Mouse (Mus musculus) limb, embryonic 14.5 days (tissue): ENCODE results near the gene Tjp3. TPM values are rescaled to one million over a fixed set of nuclear protein-coding genes. Genes with fewer than 3 reads are reported as not detected.
A peak's percentile ranks its signal among the peaks of the same experiment; 100 is the strongest.

Experiments used
- ATAC-seq: fragments of 200-750 bp; cut with Nextera tagmentation; 2 replicates; pipeline ENCODE4 v1.8.0; 2017; ENCODE audit warnings: low read depth, moderate number of reproducible peaks, moderate TSS enrichment; ENCODE audit not compliant: low FRiP score
- DNase-seq: peaks from one replicate; pipeline ENCODE4 v3.0.0-alpha.2; 2015; ENCODE audit warnings: low spot score
- H3K27ac ChIP-seq: fragments of 300-500 bp; sonication (generic); replicated peaks from 2 replicates; pipeline ENCODE4 v1.5.1; 2014; ENCODE audit warnings: low read depth, mild to moderate bottlenecking, low read length, moderate library complexity, mixed read lengths
- H3K27me3 ChIP-seq: fragments of 300-500 bp; sonication (generic); 2 replicates; pipeline ENCODE4 v1.6.1; 2014; ENCODE audit warnings: low read length, mixed read lengths; ENCODE audit not compliant: control insufficient read depth, insufficient read depth
- H3K36me3 ChIP-seq: fragments of 300-500 bp; sonication (generic); 2 replicates; pipeline ENCODE4 v1.6.1; 2014; ENCODE audit warnings: mild to moderate bottlenecking, low read length, moderate library complexity, mixed read lengths; ENCODE audit not compliant: control insufficient read depth, insufficient read depth
- H3K4me1 ChIP-seq: fragments of 300-500 bp; sonication (generic); 2 replicates; pipeline ENCODE4 v1.6.1; 2014; ENCODE audit warnings: antibody characterized with exemption, low read length, mixed read lengths; ENCODE audit not compliant: control insufficient read depth, insufficient read depth
- H3K4me2 ChIP-seq: fragments of 300-500 bp; sonication (generic); replicated peaks from 2 replicates; pipeline ENCODE4 v1.6.1; 2014; ENCODE audit warnings: low read depth, mild to moderate bottlenecking, low read length, moderate library complexity; ENCODE audit not compliant: severe bottlenecking
- H3K4me3 ChIP-seq: fragments of 300-500 bp; sonication (generic); replicated peaks from 2 replicates; pipeline ENCODE4 v1.5.1; 2014; ENCODE audit warnings: low read length
- H3K9ac ChIP-seq: fragments of 300-500 bp; sonication (generic); 2 replicates; pipeline ENCODE4 v1.6.1; 2014; ENCODE audit warnings: mild to moderate bottlenecking, low read depth, low read length, moderate library complexity; ENCODE audit not compliant: severe bottlenecking
- H3K9me3 ChIP-seq: fragments of 300-500 bp; sonication (generic); 2 replicates; pipeline ENCODE4 v1.6.1; 2016; ENCODE audit warnings: low read length; ENCODE audit not compliant: control insufficient read depth
- POLR2A ChIP-seq: fragments of 200-500 bp; IDR thresholded peaks from 2 replicates; pipeline ENCODE4 v1.8.0; 2012; ENCODE audit warnings: inconsistent platforms, mild to moderate bottlenecking, moderate library complexity, borderline replicate concordance; ENCODE audit not compliant: insufficient read depth, insufficient read length; ENCODE audit errors: extremely low read depth
- WGBS: fragments of 180-500 bp; shearing (Covaris S2); extraction: QIAGEN DNeasy Blood & Tissue Kit; methylation state at CpG from one replicate; pipeline ENCODE4 v1.1.7; 2014; 5-methylcytosine and 5-hydroxymethylcytosine counted together
- polyA plus RNA-seq, 2 experiments: library from polyadenylated mRNA; depleted of rRNA in 1 of 2; stranded (reverse) in 1 of 2; unstranded in 1 of 2; fragments of >200 nt; fragmentation: Nextera tagmentation in 1 of 2; extraction: Ambion mirVana in 1 of 2; gene quantifications; 2 replicates each; pipeline versions ENCODE4 v1.2.1 to v1.2.3; 2012 to 2014

The Tjp3 gene
- polyA plus RNA-seq, 2 experiments, result 2.8 to 5.2 TPM

- H3K36me3 ChIP-seq, result no peaks in the 10 kb centered on the region
- ATAC-seq, result no peak
- peaks cover 21% of the 10 kb centered on the region for H3K27me3 ChIP-seq
- H3K4me3 ChIP-seq, result no peak overlapping the region
- H3K9me3 ChIP-seq, result no peaks in the 10 kb centered on the region
- H3K4me2 ChIP-seq, result peak overlapping the region; percentile 23; the same call in 1 of the 2 replicates
- TF ChIP-seq POLR2A, result no peak
- H3K4me1 ChIP-seq, result no peaks in the 10 kb centered on the region
- H3K27ac ChIP-seq, result no peak overlapping the region
- H3K9ac ChIP-seq, result no peak overlapping the region
- DNase-seq, result no peak
- WGBS, result 23% methylated on average over 10 of the region's 10 CpGs
These were observed 11.9 kb downstream of the Tjp3 start for GRCm38 (mm10) chr10:81279496-81279895.

DNA sequence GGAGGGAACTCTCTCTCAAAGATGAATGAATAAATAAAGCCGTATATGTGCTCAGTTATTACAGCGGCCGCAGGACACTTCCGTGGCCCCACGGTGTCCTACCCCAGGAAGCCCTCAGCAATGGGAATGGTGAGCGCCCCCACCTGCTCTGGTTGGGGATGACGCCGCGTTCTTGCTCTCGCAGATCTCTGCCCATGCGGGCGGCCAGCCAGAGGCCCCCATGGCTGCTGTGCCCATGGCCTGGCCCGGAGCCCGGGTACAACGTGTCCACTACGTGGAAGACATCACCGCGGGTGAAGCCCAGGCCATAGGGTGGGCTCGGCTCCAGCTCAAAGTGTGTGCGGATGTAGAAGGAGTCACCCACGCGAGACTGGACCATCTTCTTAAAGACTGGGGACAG lies 13.7 kb downstream of the Tjp3 start:
- Histone ChIP-seq H3K9ac (no peak overlapping the region), H3K9me3 (no peaks in the 10 kb centered on the region), H3K36me3 (peaks cover 11% of the 10 kb centered on the region; the same call in 1 of the 2 replicates), H3K27ac (no peak overlapping the region), H3K4me2 (no peak overlapping the region), H3K27me3 (0 out of 2 replicates have a peak, but pooled peaks cover 4% of the 10 kb centered on the region), H3K4me1 (no peaks in the 10 kb centered on the region), H3K4me3 (no peak overlapping the region)
- DNase-seq (no peak), ATAC-seq (no peak)
- no peak for TF ChIP-seq POLR2A
- 79% methylated on average over 22 of the region's 22 CpGs for WGBS

DNA sequence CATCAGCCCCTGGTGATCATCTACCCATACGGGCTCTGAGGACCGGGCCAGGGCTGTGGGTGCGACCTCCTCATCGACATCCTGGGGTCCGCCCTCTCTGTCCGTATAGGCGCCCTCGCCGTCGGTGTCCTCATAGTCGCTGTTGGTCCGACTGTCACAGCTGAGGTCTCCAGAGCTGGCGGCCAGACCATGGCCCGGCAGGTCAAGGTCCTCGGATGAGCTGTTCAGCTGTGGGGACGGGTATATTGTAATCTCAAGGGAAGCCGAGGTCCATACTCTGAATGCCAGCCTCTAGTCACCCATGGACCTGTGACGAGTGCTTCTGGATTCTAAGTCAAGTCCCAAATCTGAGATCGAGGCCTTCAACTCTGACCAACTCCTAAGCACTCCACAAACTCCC lies 17.5 kb downstream of the Tjp3 start:
- Histone ChIP-seq H3K36me3 (peaks cover 46% of the 10 kb centered on the region), H3K27ac (no peak overlapping the region), H3K27me3 (no peaks in the 10 kb centered on the region), H3K4me3 (no peak overlapping the region), H3K4me1 (0 out of 2 replicates have a peak, but pooled peaks cover under 1% of the 10 kb centered on the region), H3K4me2 (no peak overlapping the region), H3K9me3 (no peaks in the 10 kb centered on the region), H3K9ac (no peak overlapping the region)
- no peak for ATAC-seq
- WGBS, result 96% methylated on average over 19 of the region's 19 CpGs
- DNase-seq, result no peak
- no peak for TF ChIP-seq POLR2A

GRCm38 (mm10) chr10:81272356-81272755 lies 19.0 kb downstream of the Tjp3 start:
- ATAC-seq (no peak), DNase-seq (no peak)
- WGBS, result 93% methylated on average over 21 of the region's 21 CpGs
- Histone ChIP-seq H3K36me3 (peaks cover 46% of the 10 kb centered on the region), H3K4me3 (no peak overlapping the region), H3K4me1 (peaks cover 8% of the 10 kb centered on the region), H3K27ac (no peak overlapping the region), H3K4me2 (no peak overlapping the region), H3K27me3 (no peaks in the 10 kb centered on the region), H3K9me3 (no peaks in the 10 kb centered on the region), H3K9ac (no peak overlapping the region)
- no peak for TF ChIP-seq POLR2A

- peaks cover 64% of the 10 kb centered on the region for H3K36me3 ChIP-seq
- peak overlapping the region; percentile 73 for H3K4me3 ChIP-seq
- ATAC-seq (no peak), DNase-seq (no peak)
- H3K4me1 ChIP-seq, result peaks cover 12% of the 10 kb centered on the region
- peak overlapping the region; percentile 77 for H3K9ac ChIP-seq
- no peak overlapping the region for H3K27ac ChIP-seq
- no peaks in the 10 kb centered on the region for H3K9me3 ChIP-seq
- H3K4me2 ChIP-seq, result peak overlapping the region; percentile 72
- WGBS, result 89% methylated on average over 12 of the region's 16 CpGs
- TF ChIP-seq POLR2A, result no peak
- H3K27me3 ChIP-seq, result no peaks in the 10 kb centered on the region
These were observed 22.6 kb downstream of the Tjp3 start for GRCm38 (mm10) chr10:81268643-81269412.

GRCm38 (mm10) chr10:81268056-81268455 lies 23.3 kb downstream of the Tjp3 start:
- DNase-seq (peak; percentile 92), ATAC-seq (peak; percentile 41; the same call in 1 of the 2 replicates)
- 0 out of 2 replicates have a peak, but pooled peaks have one; percentile 29 for TF ChIP-seq POLR2A
- H3K4me3 ChIP-seq, result peak overlapping the region; percentile 73
- no peak overlapping the region for H3K27ac ChIP-seq
- H3K4me2 ChIP-seq, result peak overlapping the region; percentile 72
- peaks cover 12% of the 10 kb centered on the region for H3K4me1 ChIP-seq
- WGBS, result 3% methylated on average over 23 of the region's 23 CpGs
- H3K27me3 ChIP-seq, result no peaks in the 10 kb centered on the region
- peaks cover 64% of the 10 kb centered on the region for H3K36me3 ChIP-seq
- peak overlapping the region; percentile 77 for H3K9ac ChIP-seq
- no peaks in the 10 kb centered on the region for H3K9me3 ChIP-seq
